Mouse (Mus musculus) embryonic facial prominence, embryonic 10.5 days (tissue): ENCODE results near the gene Kdm4b. TPM values are rescaled to one million over a fixed set of nuclear protein-coding genes. Genes with fewer than 3 reads are reported as not detected.

Experiments used
- DNase-seq: peaks from one replicate; pipeline ENCODE4 v3.0.0-alpha.2; 2017; ENCODE audit warnings: low spot score
- H3K27ac ChIP-seq: fragments of 300-500 bp; sonication (generic); replicated peaks from 2 replicates; pipeline ENCODE4 v1.5.1; 2016; ENCODE audit warnings: mild to moderate bottlenecking
- H3K27me3 ChIP-seq: fragments of 300-500 bp; sonication (generic); replicated peaks from 2 replicates; pipeline ENCODE4 v1.6.1; 2016; ENCODE audit warnings: low read depth, mild to moderate bottlenecking; ENCODE audit not compliant: poor library complexity, severe bottlenecking
- H3K36me3 ChIP-seq: fragments of 300-500 bp; sonication (generic); replicated peaks from 2 replicates; pipeline ENCODE4 v1.6.1; 2016; ENCODE audit warnings: mild to moderate bottlenecking, moderate library complexity
- H3K4me1 ChIP-seq: fragments of 300-500 bp; sonication (generic); 2 replicates; pipeline ENCODE4 v1.6.1; 2016
- H3K4me3 ChIP-seq: fragments of 300-500 bp; sonication (generic); 2 replicates; pipeline ENCODE4 v1.5.1; 2016; ENCODE audit warnings: mild to moderate bottlenecking, moderate library complexity
- H3K9me3 ChIP-seq: fragments of 300-500 bp; sonication (generic); 2 replicates; pipeline ENCODE4 v1.6.1; 2016; ENCODE audit warnings: mild to moderate bottlenecking
- WGBS: fragments of 180-500 bp; shearing (Covaris S2); methylation state at CpG from one replicate; pipeline ENCODE4 v1.1.7; 2016; 5-methylcytosine and 5-hydroxymethylcytosine counted together
- polyA plus RNA-seq: library from polyadenylated mRNA; unstranded; fragments of >200 nt; fragmentation: Nextera tagmentation; extraction: Ambion mirVana; gene quantifications from 2 replicates; pipeline ENCODE4 v1.2.1, GENCODE M21; 2016

Kdm4b gene
- polyA plus RNA-seq, 1 experiment from 2014 or later = 46.2 TPM

DNA sequence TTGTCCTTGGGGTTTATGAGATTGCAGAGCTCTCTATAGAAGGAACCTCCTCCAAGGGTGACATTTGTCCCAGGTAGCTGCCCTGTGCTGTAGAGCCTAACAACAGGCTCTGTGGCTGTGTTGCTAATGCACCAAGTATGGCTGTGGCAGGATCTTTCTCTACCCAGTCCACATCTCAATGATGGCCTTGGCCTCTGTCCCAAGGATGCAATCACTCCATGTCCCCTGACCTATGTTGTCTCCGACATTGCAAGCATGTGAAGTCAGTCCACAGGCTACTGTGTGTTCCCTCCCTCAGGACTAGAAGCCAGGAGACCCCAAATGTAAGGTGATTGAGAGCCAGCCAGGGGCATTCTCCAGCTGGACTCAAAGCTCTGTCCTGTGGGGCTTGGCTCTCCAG lies 34.0 kb downstream of the Kdm4b start:
- peaks cover 96% of the 10 kb centered on the region for H3K36me3 ChIP-seq
- no peak overlapping the region for H3K4me3 ChIP-seq
- 91% methylated on average over 1 of the region's 1 CpGs for WGBS

DNA sequence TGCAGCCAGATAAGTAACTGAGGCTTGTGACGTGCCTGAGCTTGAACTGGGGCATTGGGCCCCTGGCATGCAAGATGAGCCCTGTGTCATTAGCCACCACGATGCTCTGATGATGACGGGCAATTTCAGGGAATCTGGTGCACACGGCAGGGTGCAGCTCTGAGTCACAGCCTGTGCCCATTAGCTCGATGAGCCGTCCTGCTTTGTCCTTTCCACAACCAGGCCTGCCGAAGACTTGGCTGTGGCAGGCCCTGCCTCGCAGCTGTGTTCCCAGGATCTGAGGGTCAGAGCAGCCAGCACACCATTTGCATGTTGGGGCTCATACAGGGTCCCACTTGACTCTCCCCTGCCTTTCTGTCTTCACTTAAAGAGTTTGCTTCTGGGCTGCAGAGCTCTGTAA lies 34.6 kb downstream of the Kdm4b start:
- no peak overlapping the region for H3K27ac ChIP-seq
- H3K4me3 ChIP-seq = no peak overlapping the region
- WGBS = 69% methylated on average over 8 of the region's 8 CpGs
- H3K9me3 ChIP-seq = no peaks in the 10 kb centered on the region
- peaks cover 96% of the 10 kb centered on the region for H3K36me3 ChIP-seq
- no peak for DNase-seq
- H3K27me3 ChIP-seq = no peaks in the 10 kb centered on the region
- peaks cover 3% of the 10 kb centered on the region; the same call in 1 of the 2 replicates for H3K4me1 ChIP-seq

More for the DNA sequence above, 34.0 kb downstream of the Kdm4b start:
- Histone ChIP-seq H3K4me1 (no peaks in the 10 kb centered on the region), H3K9me3 (no peaks in the 10 kb centered on the region), H3K27me3 (no peaks in the 10 kb centered on the region), H3K27ac (no peak overlapping the region)
- DNase-seq = no peak

DNA sequence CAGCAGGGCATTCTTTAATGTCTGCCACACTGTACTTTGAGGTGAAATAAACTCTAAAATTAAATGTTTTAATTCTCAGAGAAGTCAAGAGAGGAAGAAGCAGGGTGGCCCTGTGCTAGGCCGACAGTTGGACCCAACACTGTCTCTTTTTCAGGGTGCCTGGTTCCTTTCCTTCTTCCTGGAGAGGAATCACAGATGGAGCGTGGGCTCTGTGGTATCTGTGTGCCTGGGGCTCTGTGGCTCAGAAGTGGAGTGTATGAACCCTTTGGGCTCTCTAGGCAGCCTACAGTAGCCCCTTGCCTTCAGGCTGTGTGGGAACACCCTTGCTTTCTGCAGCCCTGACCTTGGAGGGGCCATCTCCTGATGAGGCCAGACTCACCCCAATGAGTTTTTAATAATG lies 35.7 kb downstream of the Kdm4b start:
- no peaks in the 10 kb centered on the region for H3K27me3 ChIP-seq
- no peak overlapping the region for H3K27ac ChIP-seq
- H3K4me3 ChIP-seq = no peak overlapping the region
- no peak for DNase-seq
- peaks cover 94% of the 10 kb centered on the region for H3K36me3 ChIP-seq
- H3K4me1 ChIP-seq = peaks cover 14% of the 10 kb centered on the region
- WGBS = 94% methylated on average over 2 of the region's 2 CpGs
- H3K9me3 ChIP-seq = no peaks in the 10 kb centered on the region

DNA sequence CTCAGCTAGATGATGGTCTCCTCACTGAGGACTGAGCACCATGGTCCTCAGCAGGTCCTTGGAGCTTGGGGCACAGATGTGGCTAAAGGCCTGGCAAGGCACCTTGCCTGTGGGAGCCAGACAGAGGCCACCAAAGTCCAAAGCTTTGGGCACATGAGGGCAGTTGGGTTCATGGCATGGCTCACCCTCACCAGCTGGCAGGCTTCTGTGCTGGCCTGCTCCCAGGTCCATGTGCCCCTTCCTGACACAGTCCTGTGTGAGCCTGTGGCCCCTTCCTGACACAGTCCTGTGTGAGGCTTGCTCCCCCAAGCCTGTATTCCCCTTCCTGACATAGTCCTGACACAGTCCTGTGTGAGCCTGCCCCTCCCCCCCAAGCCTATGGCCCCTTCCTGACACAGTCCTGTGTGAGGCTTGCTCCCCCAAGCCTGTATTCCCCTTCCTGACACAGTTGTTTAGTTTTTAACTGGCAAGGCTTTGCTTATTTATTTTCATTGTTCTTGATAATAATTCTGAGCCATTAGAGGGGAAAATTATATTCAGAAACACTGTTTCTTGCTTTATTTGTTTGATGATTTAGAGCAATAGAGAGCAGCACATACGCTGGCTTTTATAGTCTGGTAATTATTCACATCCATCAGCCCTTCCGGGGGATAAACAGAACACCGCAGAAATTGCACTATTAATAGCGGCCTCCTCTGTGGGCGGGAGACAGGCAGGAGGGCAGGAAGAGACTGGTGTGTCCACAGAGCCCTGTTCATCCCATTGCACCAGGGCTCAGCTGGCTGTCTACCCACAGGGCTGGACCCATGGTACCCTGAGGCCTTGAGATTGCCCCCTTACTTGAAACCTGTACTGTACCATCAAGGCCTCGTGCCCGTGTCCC lies 40.2 kb downstream of the Kdm4b start:
- Histone ChIP-seq H3K9me3 (no peaks in the 10 kb centered on the region), H3K27me3 (no peaks in the 10 kb centered on the region), H3K4me3 (no peak overlapping the region), H3K36me3 (peaks cover 95% of the 10 kb centered on the region), H3K4me1 (peaks cover 14% of the 10 kb centered on the region), H3K27ac (peak overlapping the region; percentile 35; the same call in 1 of the 2 replicates)
- WGBS = 89% methylated on average over 7 of the region's 7 CpGs
- DNase-seq = no peak

DNA sequence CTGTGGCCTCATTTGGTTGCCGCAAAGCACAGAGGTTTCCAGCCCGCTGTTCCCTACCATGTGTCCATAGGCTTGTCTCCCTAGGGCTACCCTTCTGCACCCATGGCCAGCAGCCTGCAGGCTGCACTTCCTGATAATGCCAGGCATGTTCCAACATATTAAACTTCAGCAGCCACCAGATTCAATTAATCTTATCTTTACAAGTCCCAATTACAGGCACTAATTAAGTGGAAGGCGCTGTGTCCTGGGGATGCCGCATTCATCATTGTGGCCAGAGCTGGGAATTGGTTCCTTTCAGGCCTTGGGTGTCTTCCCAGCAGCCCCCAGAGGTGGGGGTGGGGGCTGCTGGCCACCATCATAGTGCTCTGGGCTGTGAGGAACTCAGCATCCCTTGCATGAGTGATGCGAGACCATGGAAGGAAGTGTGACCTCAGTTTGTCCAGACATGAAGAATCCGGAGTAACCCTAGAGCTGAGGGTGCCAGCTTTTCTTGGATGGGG lies 42.5 kb downstream of the Kdm4b start:
- peaks cover 95% of the 10 kb centered on the region for H3K36me3 ChIP-seq
- no peak overlapping the region for H3K27ac ChIP-seq

DNA sequence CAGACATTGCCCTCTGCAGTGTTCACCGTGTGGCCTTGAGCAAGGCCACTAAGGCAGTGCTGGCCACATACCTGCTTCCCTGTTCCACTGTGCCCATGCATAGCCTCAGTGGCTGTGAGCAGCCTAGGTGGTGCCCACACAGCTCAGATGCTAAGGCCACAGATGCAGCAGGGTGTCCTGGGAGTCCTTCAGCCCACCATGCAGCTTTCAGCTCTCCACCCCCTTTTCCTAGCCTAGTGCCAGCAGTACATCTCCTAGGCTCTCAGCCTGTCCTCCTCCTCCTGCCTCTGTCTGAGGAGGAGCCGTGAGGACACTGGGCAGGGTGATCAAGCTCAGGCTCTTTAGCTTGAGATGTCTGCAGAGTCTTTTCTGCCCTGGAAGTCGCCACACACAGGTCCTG lies 44.2 kb downstream of the Kdm4b start:
- Histone ChIP-seq H3K27ac (no peak overlapping the region), H3K4me1 (peaks cover 14% of the 10 kb centered on the region), H3K4me3 (no peak overlapping the region), H3K9me3 (no peaks in the 10 kb centered on the region), H3K27me3 (no peaks in the 10 kb centered on the region), H3K36me3 (peaks cover 98% of the 10 kb centered on the region)
- DNase-seq = no peak
- 90% methylated on average over 3 of the region's 3 CpGs for WGBS

More for the DNA sequence above, 42.5 kb downstream of the Kdm4b start:
- H3K27me3 ChIP-seq = no peaks in the 10 kb centered on the region
- H3K4me3 ChIP-seq = no peak overlapping the region
- peaks cover 14% of the 10 kb centered on the region for H3K4me1 ChIP-seq
- no peak for DNase-seq
- no peaks in the 10 kb centered on the region for H3K9me3 ChIP-seq
- WGBS = 92% methylated on average over 6 of the region's 6 CpGs

DNA sequence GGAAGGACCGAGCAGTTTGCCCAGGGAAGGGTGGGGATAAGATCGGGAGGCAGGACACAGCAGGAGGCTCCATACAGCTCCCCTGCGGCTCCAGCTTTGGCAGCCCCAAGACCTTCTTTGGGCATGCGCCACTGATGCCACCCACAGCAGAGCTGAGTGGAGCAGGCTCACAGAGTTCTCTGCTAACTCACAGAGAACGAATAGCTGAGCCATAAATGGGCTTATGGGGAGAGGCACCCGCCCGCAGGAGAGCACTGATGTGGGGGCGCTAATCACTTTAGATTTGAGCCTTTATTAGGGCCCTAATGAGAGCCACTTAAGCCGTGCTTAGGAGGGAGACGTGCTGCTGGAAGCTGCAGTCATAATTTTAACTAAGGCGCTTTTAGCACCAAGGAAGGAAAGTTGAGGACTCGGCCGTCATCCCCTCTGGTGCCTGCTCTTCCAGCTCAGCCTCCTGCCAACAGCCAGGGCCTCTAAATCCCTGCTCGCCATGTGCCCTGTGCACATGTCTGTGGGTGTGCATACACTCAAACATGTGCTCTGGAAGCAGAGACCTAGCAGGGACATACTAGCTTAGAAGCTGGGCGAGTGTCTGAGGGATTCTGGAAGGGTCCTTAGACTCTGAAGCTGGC lies 45.3 kb downstream of the Kdm4b start:
- peaks cover 100% of the 10 kb centered on the region for H3K36me3 ChIP-seq

DNA sequence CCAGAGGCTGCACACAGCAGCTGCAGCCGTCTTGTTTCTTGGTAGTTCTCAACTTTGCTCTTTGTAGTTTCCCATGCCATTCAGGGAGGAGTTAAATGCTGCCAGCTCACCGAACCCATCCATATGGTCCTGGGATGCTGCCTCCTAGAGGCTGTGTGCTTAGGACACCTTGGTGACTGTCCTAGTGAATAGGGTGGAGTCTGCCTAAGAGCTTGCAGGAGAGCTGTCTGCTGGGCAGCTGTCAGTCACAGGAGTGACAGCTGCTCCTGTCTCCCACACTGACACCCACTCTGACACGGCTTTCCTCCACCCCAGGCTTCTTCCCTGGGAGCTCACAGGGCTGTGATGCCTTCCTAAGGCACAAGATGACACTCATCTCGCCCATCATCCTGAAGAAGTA lies 46.2 kb downstream of the Kdm4b start:
- H3K9me3 ChIP-seq = no peaks in the 10 kb centered on the region
- peaks cover 100% of the 10 kb centered on the region for H3K36me3 ChIP-seq
- no peaks in the 10 kb centered on the region for H3K4me1 ChIP-seq
- H3K27ac ChIP-seq = no peak overlapping the region
- H3K4me3 ChIP-seq = no peak overlapping the region
- WGBS = 76% methylated on average over 4 of the region's 4 CpGs
- H3K27me3 ChIP-seq = no peaks in the 10 kb centered on the region
- no peak for DNase-seq

More for the DNA sequence above, 45.3 kb downstream of the Kdm4b start:
- DNase-seq = no peak
- no peaks in the 10 kb centered on the region for H3K27me3 ChIP-seq
- WGBS = 86% methylated on average over 15 of the region's 15 CpGs
- no peaks in the 10 kb centered on the region for H3K9me3 ChIP-seq
- no peak overlapping the region for H3K4me3 ChIP-seq
- H3K4me1 ChIP-seq = peaks cover 4% of the 10 kb centered on the region; the same call in 1 of the 2 replicates
- H3K27ac ChIP-seq = no peak overlapping the region

DNA sequence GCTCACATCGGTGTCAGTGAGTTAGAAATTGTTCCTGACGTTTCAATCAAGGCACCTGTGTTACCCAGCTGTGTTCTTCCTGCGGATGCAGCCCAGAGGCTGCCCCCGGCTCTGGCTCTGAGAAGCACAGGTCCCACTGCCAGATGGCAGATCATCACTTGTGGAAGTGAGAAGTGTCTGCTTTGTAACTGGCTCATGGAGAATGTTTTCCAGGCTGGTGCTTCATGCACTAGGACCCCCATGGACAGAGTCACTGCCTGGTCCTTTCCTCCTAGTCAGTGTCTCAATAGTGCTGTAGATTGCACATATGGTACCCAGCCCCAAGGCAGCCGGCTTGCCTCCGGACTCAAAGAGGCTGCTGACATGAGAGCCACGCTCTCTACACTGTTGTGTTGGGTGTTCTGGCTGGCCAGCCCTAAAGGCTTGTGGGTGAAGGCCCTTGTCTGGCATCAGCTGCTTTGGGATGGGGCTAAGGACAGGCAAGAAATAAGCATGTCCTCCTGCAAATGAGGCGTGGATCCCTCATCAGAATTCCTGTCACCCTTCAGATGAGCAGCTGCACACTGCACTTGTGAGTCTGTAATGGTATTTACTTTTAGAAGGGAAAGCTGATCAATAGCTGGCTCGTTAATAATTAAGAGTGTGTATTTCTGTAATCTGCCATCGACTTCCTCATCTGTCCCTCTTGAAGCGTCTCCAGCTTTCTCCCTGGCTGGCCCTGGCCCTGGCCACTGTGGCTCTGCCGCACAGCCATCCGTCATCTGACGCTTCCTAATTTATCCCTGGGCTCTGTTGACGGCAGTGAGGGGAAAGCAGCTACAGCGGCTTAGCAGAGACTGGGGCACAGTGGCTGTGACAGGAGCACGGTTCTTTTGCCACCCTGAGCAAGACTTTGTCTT lies 47.5 kb downstream of the Kdm4b start:
- WGBS = 86% methylated on average over 17 of the region's 17 CpGs
- H3K9me3 ChIP-seq = no peaks in the 10 kb centered on the region
- H3K36me3 ChIP-seq = peaks cover 100% of the 10 kb centered on the region
- DNase-seq = no peak
- no peak overlapping the region for H3K27ac ChIP-seq
- H3K4me1 ChIP-seq = no peaks in the 10 kb centered on the region
- no peaks in the 10 kb centered on the region for H3K27me3 ChIP-seq
- no peak overlapping the region for H3K4me3 ChIP-seq

DNA sequence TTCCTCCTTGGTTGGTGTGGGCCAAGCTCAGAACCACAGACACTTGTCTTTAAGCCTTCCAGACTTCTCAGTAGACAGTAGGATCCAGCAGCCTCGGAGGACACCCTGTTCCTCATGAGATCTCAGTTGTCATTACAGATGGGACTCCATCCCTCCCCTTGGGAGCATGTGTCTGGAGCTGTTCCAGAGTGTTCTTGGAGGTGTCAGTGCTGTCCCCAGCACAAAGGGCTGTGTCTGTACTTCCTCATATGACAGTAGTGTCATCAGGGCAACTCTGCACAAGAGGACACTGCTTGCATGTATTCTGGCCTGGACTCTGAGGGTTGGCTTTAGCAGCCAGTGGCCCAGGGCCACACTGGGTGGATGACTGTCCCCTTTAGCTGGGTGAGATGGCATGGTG lies 49.0 kb downstream of the Kdm4b start:
- no peak for DNase-seq
- Histone ChIP-seq H3K4me3 (no peak overlapping the region), H3K4me1 (no peaks in the 10 kb centered on the region), H3K36me3 (peaks cover 100% of the 10 kb centered on the region), H3K9me3 (no peaks in the 10 kb centered on the region), H3K27me3 (no peaks in the 10 kb centered on the region), H3K27ac (no peak overlapping the region)
- WGBS = 84% methylated on average over 1 of the region's 1 CpGs

DNA sequence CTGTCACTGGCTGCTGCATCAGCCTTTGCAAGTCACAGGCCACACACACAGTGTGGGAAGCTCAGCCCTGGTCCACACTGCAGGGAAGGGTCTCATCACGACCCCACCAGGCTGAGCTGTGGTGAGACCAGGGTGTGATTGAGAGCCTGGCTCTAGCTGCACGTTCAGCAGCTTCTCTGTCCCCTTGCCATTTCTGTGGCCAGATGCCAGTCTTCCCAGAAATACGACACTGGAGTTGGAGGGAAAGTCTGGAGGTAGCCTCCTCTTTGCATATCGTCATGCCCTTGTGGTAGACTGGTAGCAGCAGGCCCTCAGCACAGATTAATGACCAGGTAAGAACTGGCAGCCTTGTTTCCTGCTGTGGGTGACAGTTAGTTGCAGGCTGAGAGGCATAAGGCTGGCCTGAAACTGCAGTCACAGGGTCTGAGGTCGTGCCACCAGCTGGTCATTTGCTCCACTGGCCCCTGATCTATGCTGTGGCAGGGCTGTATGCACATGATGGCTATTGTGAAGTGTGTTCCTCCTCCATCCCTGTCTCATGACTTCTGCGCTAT lies 53.5 kb downstream of the Kdm4b start:
- no peak for DNase-seq
- Histone ChIP-seq H3K27me3 (no peaks in the 10 kb centered on the region), H3K4me1 (peaks cover 6% of the 10 kb centered on the region; the same call in 1 of the 2 replicates), H3K9me3 (no peaks in the 10 kb centered on the region), H3K36me3 (peaks cover 97% of the 10 kb centered on the region), H3K4me3 (no peak overlapping the region), H3K27ac (no peak overlapping the region)
- 84% methylated on average over 6 of the region's 6 CpGs for WGBS

DNA sequence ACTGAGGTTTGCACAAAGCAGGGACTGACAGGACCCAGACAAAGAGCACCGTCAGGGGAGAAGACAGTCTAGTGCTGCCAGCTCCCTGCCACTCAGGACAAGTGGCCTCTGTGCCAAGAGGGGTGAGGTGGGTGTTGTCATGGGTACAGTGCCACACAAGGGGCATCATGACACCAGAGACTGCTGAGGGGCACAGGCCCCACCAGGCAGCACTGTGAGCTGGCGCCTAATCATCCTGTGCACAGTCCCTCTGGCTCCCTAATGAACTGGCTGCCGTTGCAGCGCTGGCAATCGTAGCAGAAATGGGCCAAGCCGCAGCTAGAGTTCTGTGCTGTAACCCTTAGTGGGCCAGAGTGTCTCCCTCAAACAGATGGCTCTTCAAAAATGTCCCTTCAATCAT lies 54.4 kb downstream of the Kdm4b start:
- no peak for DNase-seq
- peaks cover 6% of the 10 kb centered on the region; the same call in 1 of the 2 replicates for H3K4me1 ChIP-seq
- 87% methylated on average over 6 of the region's 6 CpGs for WGBS

More for the DNA sequence above, 54.4 kb downstream of the Kdm4b start:
- Histone ChIP-seq H3K9me3 (no peaks in the 10 kb centered on the region), H3K27me3 (no peaks in the 10 kb centered on the region), H3K27ac (no peak overlapping the region), H3K4me3 (no peak overlapping the region), H3K36me3 (peaks cover 97% of the 10 kb centered on the region)
